Mouse (Mus musculus): Measurements from ENCODE around the gene Pacsin2. TPM values are rescaled to one million over a fixed set of nuclear protein-coding genes. Genes with fewer than 3 reads are reported as not detected.
"Not testable (repeated sequence)": the region's sequence is repeated elsewhere in the genome, so short reads cannot be mapped to it uniquely, and the experiment has no call there.

Pacsin2 gene
- polyA plus RNA-seq, 1 experiment: 47.6 TPM

DNA sequence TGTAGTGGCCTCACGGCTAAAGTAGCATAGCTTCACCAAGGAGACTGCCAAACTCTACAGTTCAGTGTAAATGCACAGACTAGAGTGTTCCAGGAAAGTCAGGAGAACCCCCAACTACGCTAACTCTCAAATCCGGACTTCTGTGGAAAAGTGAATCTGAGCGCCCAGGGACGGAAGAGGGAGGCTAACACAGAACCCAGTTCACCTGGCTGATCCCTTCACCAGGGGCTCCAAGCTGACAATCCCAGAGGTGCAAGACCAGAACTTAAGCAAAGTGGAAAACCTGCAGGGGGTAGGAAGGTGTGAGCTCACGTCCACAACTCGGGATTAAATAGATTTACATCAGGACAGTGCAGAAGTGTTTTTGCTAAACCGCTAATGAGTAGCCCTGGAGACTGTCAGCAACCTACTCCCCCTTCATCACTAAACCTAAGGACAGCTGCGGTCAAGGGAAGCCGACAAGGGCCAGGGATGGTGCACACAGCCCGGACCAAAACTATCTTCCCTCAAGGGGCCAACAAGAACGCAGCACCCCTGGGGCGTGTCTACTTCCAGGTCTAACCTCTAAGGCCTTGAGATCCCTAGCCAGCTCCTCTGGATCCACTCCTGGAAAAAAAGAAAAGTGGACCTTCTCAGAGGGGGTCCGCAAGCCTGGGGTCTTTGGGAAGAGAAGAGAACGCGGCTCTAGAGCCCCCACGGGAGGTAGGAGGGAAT lies 880 bp downstream of the Pacsin2 start:
- peak overlapping the region; percentile 96 for H3K4me3 ChIP-seq (replicated peaks; ENCODE audit: control insufficient read depth, low read depth, low read length)
- peak overlapping the region; percentile 95 for H3K27ac ChIP-seq (ENCODE audit: control insufficient read depth, insufficient read depth, low read depth, low read length, poor library complexity)
- 21% methylated on average over 17 of the region's 17 CpGs for WGBS
- TF ChIP-seq POLR2A (IDR thresholded peaks at IDR 0.05; ENCODE audit: borderline replicate concordance, control insufficient read depth, low read depth, low read length): no peak
- no peak for TF ChIP-seq CTCF (IDR thresholded peaks at IDR 0.05; ENCODE audit: control insufficient read depth, insufficient read depth, low read length)
- H3K4me1 ChIP-seq (ENCODE audit: control insufficient read depth, insufficient read depth, low read length): peaks cover 4% of the 10 kb centered on the region; the same call in 1 of the 2 replicates

DNA sequence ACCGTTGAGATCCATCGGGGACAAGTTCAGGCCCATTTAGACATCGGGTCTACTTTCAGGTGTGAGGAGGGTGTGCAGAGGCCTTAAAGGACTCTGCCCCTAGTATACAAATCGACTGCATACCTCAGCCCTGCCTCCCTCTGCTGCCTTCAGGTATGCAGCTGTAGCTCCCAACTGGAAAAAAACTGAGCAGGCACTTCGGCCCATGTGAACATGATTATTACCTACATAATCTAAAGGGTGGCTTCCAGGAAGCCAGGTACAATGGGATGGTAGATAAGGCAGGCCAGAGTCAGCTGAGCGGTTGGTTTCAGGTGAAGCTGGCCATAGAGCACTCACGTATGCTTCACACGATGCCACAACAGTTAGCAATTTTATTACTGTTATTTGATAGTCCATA lies 2.1 kb downstream of the Pacsin2 start:
- not testable (repeated sequence) for H3K4me3 ChIP-seq (replicated peaks; ENCODE audit: control insufficient read depth, low read depth, low read length); H3K27ac ChIP-seq (ENCODE audit: control insufficient read depth, insufficient read depth, low read depth, low read length, poor library complexity); H3K4me1 ChIP-seq (ENCODE audit: control insufficient read depth, insufficient read depth, low read length)
- 88% methylated on average over 8 of the region's 8 CpGs for WGBS

DNA sequence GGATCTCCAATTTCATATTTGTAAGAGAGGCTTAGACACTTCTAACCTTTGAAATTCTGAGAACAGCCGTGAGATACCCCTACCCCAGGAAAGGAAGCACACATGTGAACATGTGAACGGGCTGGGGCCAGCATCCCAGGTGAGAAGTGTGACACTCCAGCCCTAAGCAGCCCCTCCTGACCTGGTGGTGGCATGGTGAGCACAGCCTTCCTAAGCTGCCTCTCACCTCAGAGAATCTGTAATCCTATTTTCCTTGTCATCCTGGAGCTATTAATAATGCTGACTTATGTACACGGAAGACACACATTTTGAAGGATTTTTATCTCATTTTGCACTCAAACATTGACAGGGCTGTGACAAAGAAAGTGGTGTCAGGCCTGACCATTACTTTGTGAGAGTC lies 3.5 kb downstream of the Pacsin2 start:
- Histone ChIP-seq H3K27ac (ENCODE audit: control insufficient read depth, insufficient read depth, low read depth, low read length, poor library complexity) (no peak overlapping the region), H3K4me1 (ENCODE audit: control insufficient read depth, insufficient read depth, low read length) (peaks cover 4% of the 10 kb centered on the region; the same call in 1 of the 2 replicates), H3K4me3 (replicated peaks; ENCODE audit: control insufficient read depth, low read depth, low read length) (no peak overlapping the region)
- WGBS: 85% methylated on average over 3 of the region's 3 CpGs
- TF ChIP-seq POLR2A (IDR thresholded peaks at IDR 0.05; ENCODE audit: borderline replicate concordance, control insufficient read depth, low read depth, low read length) (no peak), CTCF (IDR thresholded peaks at IDR 0.05; ENCODE audit: control insufficient read depth, insufficient read depth, low read length) (no peak)

DNA sequence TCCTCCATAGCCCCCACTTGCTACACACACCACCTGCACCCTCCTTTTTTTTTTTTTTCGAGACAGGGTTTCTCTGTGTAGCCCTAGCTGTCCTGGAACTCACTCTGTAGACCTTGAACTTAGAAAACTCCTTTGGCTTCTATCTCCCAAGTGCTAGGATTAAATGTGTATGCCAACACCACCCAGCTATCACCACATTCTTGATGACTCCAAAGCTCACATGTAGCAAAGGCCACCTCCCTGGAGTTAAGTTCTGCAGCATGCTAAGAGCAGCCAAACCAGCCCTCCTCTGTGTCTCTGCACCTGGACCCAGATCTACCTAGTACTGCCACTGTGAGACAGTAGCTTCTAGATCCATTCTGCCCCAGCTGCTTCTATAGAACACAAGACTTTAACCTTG lies 6.9 kb downstream of the Pacsin2 start:
- peaks cover 2% of the 10 kb centered on the region; the same call in 1 of the 2 replicates for H3K4me1 ChIP-seq (ENCODE audit: control insufficient read depth, insufficient read depth, low read length)
- 95% methylated on average over 1 of the region's 1 CpGs for WGBS
- no peak for TF ChIP-seq POLR2A (IDR thresholded peaks at IDR 0.05; ENCODE audit: borderline replicate concordance, control insufficient read depth, low read depth, low read length)
- TF ChIP-seq CTCF (IDR thresholded peaks at IDR 0.05; ENCODE audit: control insufficient read depth, insufficient read depth, low read length): no peak
- no peak overlapping the region for H3K4me3 ChIP-seq (replicated peaks; ENCODE audit: control insufficient read depth, low read depth, low read length)
- H3K27ac ChIP-seq (ENCODE audit: control insufficient read depth, insufficient read depth, low read depth, low read length, poor library complexity): no peak overlapping the region

DNA sequence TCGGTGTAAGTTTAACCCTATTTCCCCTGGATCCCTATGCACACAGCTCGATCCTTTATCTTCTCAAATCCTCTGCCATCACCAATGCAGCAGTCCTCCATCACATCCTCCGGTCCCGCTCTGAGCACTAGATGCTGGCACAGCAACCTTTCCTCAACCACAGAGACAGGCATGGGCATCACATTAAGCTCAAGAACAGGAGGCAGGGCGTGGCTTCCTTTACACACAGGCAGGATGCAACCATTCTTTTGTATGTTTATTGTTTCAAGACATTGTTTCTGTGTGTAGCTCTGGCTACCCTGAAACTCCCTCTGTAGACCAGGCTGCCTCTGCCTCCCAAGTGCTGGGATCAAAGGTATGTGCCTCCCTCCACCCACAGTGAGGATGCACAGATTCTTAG lies 8.8 kb downstream of the Pacsin2 start:
- WGBS: 88% methylated on average over 5 of the region's 5 CpGs
- Histone ChIP-seq H3K4me3 (replicated peaks; ENCODE audit: control insufficient read depth, low read depth, low read length) (no peak overlapping the region), H3K27ac (ENCODE audit: control insufficient read depth, insufficient read depth, low read depth, low read length, poor library complexity) (no peak overlapping the region), H3K4me1 (ENCODE audit: control insufficient read depth, insufficient read depth, low read length) (peaks cover 7% of the 10 kb centered on the region)
- no peak for TF ChIP-seq CTCF (IDR thresholded peaks at IDR 0.05; ENCODE audit: control insufficient read depth, insufficient read depth, low read length)
- TF ChIP-seq POLR2A (IDR thresholded peaks at IDR 0.05; ENCODE audit: borderline replicate concordance, control insufficient read depth, low read depth, low read length): no peak

DNA sequence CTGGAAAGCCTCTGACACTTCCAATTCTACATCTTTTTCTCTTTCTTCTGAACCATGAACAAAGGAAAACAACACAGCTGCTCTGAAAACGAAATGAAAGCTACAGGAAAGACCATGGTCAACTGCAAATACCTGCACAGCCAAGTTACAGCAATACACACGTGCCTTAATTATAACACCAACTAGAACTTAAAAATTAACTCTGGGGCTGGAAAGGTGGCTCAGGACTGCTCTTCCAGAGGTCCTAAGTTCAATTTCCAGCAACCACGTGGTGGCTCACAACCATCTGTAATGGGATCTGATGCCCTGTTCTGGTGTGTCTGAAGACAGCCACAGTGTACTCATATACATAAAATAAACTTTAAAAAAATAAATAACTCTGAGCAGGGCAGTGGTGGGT lies 9.4 kb downstream of the Pacsin2 start:
- no peak overlapping the region for H3K27ac ChIP-seq (ENCODE audit: control insufficient read depth, insufficient read depth, low read depth, low read length, poor library complexity)
- 64% methylated on average over 3 of the region's 3 CpGs for WGBS
- no peak overlapping the region for H3K4me3 ChIP-seq (replicated peaks; ENCODE audit: control insufficient read depth, low read depth, low read length)
- H3K4me1 ChIP-seq (ENCODE audit: control insufficient read depth, insufficient read depth, low read length): peaks cover 7% of the 10 kb centered on the region
- no peak for TF ChIP-seq POLR2A (IDR thresholded peaks at IDR 0.05; ENCODE audit: borderline replicate concordance, control insufficient read depth, low read depth, low read length)
- no peak for TF ChIP-seq CTCF (IDR thresholded peaks at IDR 0.05; ENCODE audit: control insufficient read depth, insufficient read depth, low read length)

DNA sequence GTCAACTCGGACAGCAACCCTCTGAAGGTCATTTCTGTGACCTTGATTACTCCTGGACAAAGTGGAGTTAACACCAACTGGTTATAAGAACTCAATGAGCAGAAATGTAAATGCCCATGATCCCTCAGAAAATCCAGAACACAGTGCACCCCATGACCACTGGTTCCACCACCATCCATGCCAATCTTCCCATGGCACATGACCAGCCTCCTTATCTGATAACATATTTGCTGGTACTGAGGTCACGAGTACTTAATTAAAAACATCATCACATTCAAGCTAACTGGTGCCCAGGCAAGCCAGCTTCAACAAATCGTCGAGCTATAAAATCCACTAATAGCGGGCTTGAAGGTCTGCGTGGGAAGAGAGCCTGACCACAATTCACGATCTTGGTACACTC lies 10.0 kb downstream of the Pacsin2 start:
- Histone ChIP-seq H3K27ac (ENCODE audit: control insufficient read depth, insufficient read depth, low read depth, low read length, poor library complexity) (no peak overlapping the region), H3K4me1 (ENCODE audit: control insufficient read depth, insufficient read depth, low read length) (peaks cover 9% of the 10 kb centered on the region), H3K4me3 (replicated peaks; ENCODE audit: control insufficient read depth, low read depth, low read length) (no peak overlapping the region)
- no peak for TF ChIP-seq CTCF (IDR thresholded peaks at IDR 0.05; ENCODE audit: control insufficient read depth, insufficient read depth, low read length)
- TF ChIP-seq POLR2A (IDR thresholded peaks at IDR 0.05; ENCODE audit: borderline replicate concordance, control insufficient read depth, low read depth, low read length): no peak
- WGBS: 72% methylated on average over 7 of the region's 7 CpGs

DNA sequence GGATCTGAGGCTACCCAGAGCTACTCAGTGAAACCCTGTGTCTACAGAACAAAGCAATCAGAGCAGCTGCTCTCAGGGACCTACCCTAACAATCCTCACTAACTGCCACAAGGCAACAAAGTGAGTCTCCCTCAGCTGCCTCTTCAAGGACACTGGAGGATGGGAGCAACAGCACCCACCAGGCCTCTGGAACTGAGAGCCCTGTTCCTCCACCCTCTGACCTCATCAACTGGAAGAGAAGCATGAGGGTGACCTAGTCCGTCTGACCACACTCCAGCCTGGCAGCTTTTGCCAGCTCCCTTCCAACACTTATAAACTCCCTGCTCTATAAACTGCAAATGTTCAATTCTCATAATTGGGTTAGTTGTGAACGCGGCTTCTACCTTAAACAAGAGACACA lies 10.5 kb downstream of the Pacsin2 start:
- Histone ChIP-seq H3K4me3 (replicated peaks; ENCODE audit: control insufficient read depth, low read depth, low read length) (no peak overlapping the region), H3K27ac (ENCODE audit: control insufficient read depth, insufficient read depth, low read depth, low read length, poor library complexity) (no peak overlapping the region), H3K4me1 (ENCODE audit: control insufficient read depth, insufficient read depth, low read length) (peaks cover 10% of the 10 kb centered on the region)
- WGBS: 78% methylated on average over 3 of the region's 3 CpGs
- no peak for TF ChIP-seq CTCF (IDR thresholded peaks at IDR 0.05; ENCODE audit: control insufficient read depth, insufficient read depth, low read length)
- TF ChIP-seq POLR2A (IDR thresholded peaks at IDR 0.05; ENCODE audit: borderline replicate concordance, control insufficient read depth, low read depth, low read length): no peak

DNA sequence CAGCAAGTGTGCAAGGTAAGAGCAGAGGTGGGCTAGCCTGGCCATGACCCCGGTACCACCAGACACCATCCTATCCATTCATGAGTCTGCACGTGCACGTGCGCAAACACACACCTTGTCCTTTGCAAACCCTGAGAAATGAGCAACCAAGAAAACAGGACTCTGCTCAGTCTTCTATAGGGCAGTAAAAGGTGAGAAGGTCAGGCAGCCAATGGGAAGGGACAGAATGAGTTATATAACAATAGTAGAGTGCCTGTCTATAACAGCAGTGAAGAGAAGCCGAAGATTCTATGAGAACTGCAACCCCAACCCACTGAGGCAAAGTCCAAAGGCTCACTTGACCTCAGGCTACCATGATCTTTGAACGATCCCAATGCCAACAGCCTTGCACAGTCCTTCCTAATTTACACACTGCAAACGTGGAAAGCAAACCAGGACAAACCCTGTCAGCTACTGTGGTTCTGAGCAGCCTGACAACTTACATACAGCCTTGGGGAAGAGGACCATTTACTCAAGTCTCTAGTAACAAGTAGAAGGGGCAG lies 12.1 kb downstream of the Pacsin2 start:
- TF ChIP-seq CTCF (IDR thresholded peaks at IDR 0.05; ENCODE audit: control insufficient read depth, insufficient read depth, low read length): no peak
- TF ChIP-seq POLR2A (IDR thresholded peaks at IDR 0.05; ENCODE audit: borderline replicate concordance, control insufficient read depth, low read depth, low read length): no peak
- no peak overlapping the region for H3K27ac ChIP-seq (ENCODE audit: control insufficient read depth, insufficient read depth, low read depth, low read length, poor library complexity)
- peaks cover 16% of the 10 kb centered on the region for H3K4me1 ChIP-seq (ENCODE audit: control insufficient read depth, insufficient read depth, low read length)
- WGBS: 41% methylated on average over 7 of the region's 7 CpGs
- H3K4me3 ChIP-seq (replicated peaks; ENCODE audit: control insufficient read depth, low read depth, low read length): no peak overlapping the region

All from bone marrow, adult 2 months (tissue).